Mouse (Mus musculus) liver, embryonic 13.5 days (tissue): ENCODE results near the gene Snd1. TPM values are rescaled to one million over a fixed set of nuclear protein-coding genes. Genes with fewer than 3 reads are reported as not detected.
"Not testable (repeated sequence)": the region's sequence is repeated elsewhere in the genome, so short reads cannot be mapped to it uniquely, and the experiment has no call there.

ENCODE experiments used
- ATAC-seq: fragments of 200-750 bp; cut with Nextera tagmentation; 2 replicates; pipeline ENCODE4 v1.8.0; 2017; ENCODE audit warnings: low read depth, mild to moderate bottlenecking, moderate number of reproducible peaks, moderate library complexity
- DNase-seq: peaks from one replicate; pipeline ENCODE4 v3.0.0; 2022
- H3K27ac ChIP-seq: fragments of 300-500 bp; sonication (generic); 2 replicates; pipeline ENCODE4 v1.5.1; 2015; ENCODE audit warnings: moderate library complexity, mild to moderate bottlenecking, inconsistent platforms
- H3K27me3 ChIP-seq: fragments of 300-500 bp; sonication (generic); 2 replicates; pipeline ENCODE4 v1.6.1; 2015; ENCODE audit warnings: mild to moderate bottlenecking, inconsistent platforms
- H3K36me3 ChIP-seq: fragments of 300-500 bp; sonication (generic); 2 replicates; pipeline ENCODE4 v1.6.1; 2015; ENCODE audit warnings: mild to moderate bottlenecking, inconsistent platforms
- H3K4me1 ChIP-seq: fragments of 300-500 bp; sonication (generic); replicated peaks from 2 replicates; pipeline ENCODE4 v1.6.1; 2015; ENCODE audit warnings: inconsistent platforms
- H3K4me2 ChIP-seq: fragments of 300-500 bp; sonication (generic); 2 replicates; pipeline ENCODE4 v1.6.1; 2015; ENCODE audit warnings: inconsistent platforms, mild to moderate bottlenecking, moderate library complexity
- H3K4me3 ChIP-seq: fragments of 300-500 bp; sonication (generic); replicated peaks from 2 replicates; pipeline ENCODE4 v1.5.1; 2015; ENCODE audit warnings: mild to moderate bottlenecking, inconsistent platforms
- H3K9ac ChIP-seq: fragments of 300-500 bp; sonication (generic); 2 replicates; pipeline ENCODE4 v1.6.1; 2015; ENCODE audit warnings: mild to moderate bottlenecking, inconsistent platforms
- H3K9me3 ChIP-seq: fragments of 300-500 bp; sonication (generic); replicated peaks from 2 replicates; pipeline ENCODE4 v1.6.1; 2016; ENCODE audit warnings: inconsistent platforms
- WGBS: fragments of 180-500 bp; shearing (Covaris S2); methylation state at CpG from one replicate; pipeline ENCODE4 v1.1.7; 2015; ENCODE audit not compliant: insufficient replicate concordance; 5-methylcytosine and 5-hydroxymethylcytosine counted together
- polyA plus RNA-seq: library from polyadenylated mRNA; unstranded; fragments of >200 nt; fragmentation: Nextera tagmentation; extraction: Ambion mirVana; gene quantifications from 2 replicates; pipeline ENCODE4 v1.2.1, GENCODE M21; 2015

Snd1 gene
- polyA plus RNA-seq, 1 experiment from 2014 or later, result 55.2 TPM

DNA sequence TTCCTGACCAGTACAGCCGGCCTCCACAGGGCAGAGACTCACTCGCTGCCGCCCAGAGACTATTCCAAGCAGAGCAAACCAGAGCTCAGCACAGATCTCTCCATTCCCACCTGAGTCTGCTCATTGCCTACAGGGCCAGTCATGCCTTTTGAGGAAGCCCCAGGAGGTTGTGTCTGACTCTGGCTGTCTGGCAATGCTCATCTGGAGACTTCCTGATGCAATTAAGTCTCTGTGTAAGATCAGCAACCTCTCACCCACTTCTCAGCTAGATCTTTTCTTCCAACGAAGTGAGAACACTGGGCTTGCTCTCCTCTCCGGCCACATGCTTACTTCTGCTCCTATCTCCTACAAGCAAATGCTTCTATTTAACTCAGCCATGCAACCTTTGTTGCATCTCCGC lies 444.4 kb downstream of the Snd1 start:
- DNase-seq (no peak), ATAC-seq (no peak)
- H3K27me3 ChIP-seq, result no peaks in the 10 kb centered on the region
- H3K4me2 ChIP-seq, result no peak overlapping the region
- no peak overlapping the region for H3K9ac ChIP-seq
- 0 out of 2 replicates have a peak, but pooled peaks cover 5% of the 10 kb centered on the region for H3K9me3 ChIP-seq
- WGBS, result 55% methylated on average over 6 of the region's 6 CpGs
- no peak overlapping the region for H3K4me3 ChIP-seq
- H3K4me1 ChIP-seq, result no peaks in the 10 kb centered on the region
- no peaks in the 10 kb centered on the region for H3K36me3 ChIP-seq
- no peak overlapping the region for H3K27ac ChIP-seq

DNA sequence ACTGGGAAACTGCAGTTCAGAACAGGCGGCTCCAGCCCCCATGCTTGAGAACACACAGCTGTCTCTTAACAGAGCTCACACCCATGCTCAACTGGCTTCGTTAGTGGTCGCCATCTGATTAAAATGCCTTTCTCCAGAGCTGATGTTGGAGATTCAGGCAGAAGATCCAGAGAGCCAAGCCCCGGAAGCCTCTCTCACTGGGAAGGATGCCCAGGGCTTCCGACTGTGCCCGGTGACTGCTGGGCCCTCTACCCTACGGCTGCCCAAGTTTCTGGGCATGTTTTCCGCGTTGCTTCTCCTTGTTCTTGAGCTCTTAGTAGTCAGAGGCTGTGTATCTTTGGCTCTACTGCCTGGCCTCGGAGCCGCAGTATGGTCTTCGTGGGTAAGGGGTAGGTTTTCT lies 447.4 kb downstream of the Snd1 start:
- no peaks in the 10 kb centered on the region for H3K36me3 ChIP-seq
- H3K9me3 ChIP-seq, result no peaks in the 10 kb centered on the region
- ATAC-seq (no peak), DNase-seq (no peak)
- H3K9ac ChIP-seq, result no peak overlapping the region
- H3K27ac ChIP-seq, result no peak overlapping the region
- no peak overlapping the region for H3K4me3 ChIP-seq
- H3K4me2 ChIP-seq, result no peak overlapping the region
- H3K4me1 ChIP-seq, result no peaks in the 10 kb centered on the region
- WGBS, result 76% methylated on average over 12 of the region's 12 CpGs
- H3K27me3 ChIP-seq, result no peaks in the 10 kb centered on the region

DNA sequence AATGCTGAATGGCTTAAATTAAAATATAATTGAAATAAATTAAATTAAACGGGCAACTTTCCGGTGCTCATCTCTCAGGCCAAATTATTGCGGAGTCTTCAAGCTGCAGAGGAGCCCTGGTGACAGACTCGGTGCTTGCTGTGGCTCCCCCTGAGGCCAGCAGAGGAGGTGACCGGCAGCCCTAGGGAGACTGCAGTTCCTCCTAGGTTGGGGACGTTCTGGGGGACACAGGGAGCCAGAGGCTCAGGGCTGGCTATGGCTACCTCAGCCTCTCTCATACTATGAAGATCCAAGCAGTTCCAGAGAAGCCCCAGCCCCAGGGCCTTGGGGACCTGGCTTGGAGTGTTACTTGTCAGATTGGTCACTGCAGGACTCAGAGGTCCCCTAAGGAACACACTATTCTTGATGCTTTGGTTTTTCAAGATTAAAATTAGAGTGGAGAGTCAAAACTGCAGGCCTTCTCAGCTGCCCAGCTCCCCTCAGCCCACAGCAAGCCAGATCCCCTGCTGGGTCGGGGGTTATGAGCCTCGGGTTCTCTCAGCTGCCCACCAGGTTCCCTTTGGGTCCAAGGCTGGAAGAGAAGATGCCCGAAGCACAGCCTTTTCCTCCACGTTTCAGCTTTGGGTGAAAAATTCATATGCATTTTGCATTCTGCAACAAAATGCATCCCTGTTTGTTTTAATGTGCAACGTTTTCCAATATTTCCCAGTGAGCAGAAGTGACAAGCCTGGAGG lies 448.3 kb downstream of the Snd1 start:
- Histone ChIP-seq H3K27ac (no peak overlapping the region), H3K4me3 (no peak overlapping the region), H3K9ac (no peak overlapping the region), H3K36me3 (no peaks in the 10 kb centered on the region), H3K27me3 (no peaks in the 10 kb centered on the region), H3K9me3 (no peaks in the 10 kb centered on the region), H3K4me1 (no peaks in the 10 kb centered on the region), H3K4me2 (no peak overlapping the region)
- DNase-seq (no peak), ATAC-seq (no peak)
- 66% methylated on average over 11 of the region's 11 CpGs for WGBS

DNA sequence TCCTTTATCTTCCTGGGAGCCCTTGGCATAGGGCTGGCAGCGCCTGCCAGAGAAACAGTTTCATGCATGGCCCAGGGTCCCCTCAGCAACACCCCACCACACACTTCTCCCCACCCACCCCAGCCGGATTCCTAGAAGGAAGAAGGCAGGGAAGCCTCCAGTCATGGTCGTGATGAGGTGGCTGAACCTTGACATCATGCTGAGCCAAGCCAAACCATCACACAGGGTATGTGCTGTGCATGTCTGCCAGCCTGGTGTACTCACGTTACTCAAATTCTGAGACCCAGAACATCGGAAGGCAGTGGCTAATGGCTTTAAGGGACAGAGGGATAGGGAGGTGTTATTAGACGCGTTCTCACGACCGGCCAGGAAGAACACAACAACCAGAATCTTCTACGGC lies 448.9 kb downstream of the Snd1 start:
- Histone ChIP-seq H3K4me3 (no peak overlapping the region), H3K4me1 (no peaks in the 10 kb centered on the region), H3K27me3 (no peaks in the 10 kb centered on the region), H3K36me3 (no peaks in the 10 kb centered on the region), H3K4me2 (no peak overlapping the region), H3K9ac (no peak overlapping the region), H3K9me3 (no peaks in the 10 kb centered on the region), H3K27ac (no peak overlapping the region)
- no peak for ATAC-seq
- no peak for DNase-seq
- 77% methylated on average over 10 of the region's 10 CpGs for WGBS

DNA sequence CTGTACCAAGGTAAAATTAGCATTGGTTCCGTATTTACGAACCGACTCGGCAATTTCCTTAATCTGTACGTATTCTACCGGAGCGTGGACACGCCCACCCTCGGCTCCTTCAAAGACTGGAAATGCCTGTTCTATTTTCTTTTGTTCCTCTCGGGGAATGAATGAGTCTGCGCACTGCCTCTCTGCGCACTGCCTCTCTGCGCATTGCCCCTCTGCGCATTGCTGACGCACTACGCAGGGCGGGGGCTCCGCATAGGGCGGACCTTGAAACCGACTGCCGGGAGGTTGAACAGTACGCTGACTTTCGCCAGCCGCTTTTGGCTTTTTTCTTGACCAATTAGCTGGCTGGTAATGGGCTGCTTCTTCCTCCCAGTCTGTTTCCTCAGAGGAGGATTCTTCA lies 453.0 kb downstream of the Snd1 start:
- not testable (repeated sequence) for H3K9ac ChIP-seq, ATAC-seq, H3K27ac ChIP-seq

DNA sequence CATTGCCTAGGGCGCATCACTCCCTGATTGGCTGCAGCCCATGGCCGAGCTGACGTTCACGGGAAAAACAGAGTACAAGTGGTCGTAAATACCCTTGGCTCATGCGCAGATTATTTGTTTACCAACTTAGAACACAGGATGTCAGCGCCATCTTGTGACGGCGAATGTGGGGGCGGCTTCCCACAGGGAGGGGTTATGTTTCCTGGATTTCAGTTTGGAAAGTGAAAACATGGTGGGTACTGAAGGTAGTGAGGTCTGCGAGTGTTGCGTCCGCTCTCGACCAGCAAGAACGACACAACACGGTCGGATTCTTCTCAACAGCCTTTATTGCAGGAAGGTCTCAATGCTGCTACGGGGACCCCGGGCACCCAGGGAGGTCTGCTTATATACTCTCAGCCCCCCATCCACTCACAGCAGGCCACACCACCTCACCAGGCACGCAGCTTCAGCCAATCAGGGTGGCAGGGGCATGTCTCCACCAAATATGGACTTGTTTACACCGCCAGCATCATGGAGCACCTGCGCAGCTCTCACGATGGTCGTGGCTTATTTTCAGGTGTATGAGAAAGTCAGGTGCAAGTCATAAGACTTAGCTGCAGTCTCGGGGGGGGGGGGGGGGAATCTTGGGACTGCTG lies 454.3 kb downstream of the Snd1 start:
- not testable (repeated sequence) for DNase-seq, H3K4me2 ChIP-seq, H3K9ac ChIP-seq, H3K36me3 ChIP-seq, H3K9me3 ChIP-seq, H3K27ac ChIP-seq, H3K4me1 ChIP-seq
- peak overlapping the region; percentile 27; the same call in 1 of the 2 replicates for H3K4me3 ChIP-seq
- 72% methylated on average over 20 of the region's 25 CpGs for WGBS
- peak; percentile 63; the same call in 1 of the 2 replicates for ATAC-seq
- H3K27me3 ChIP-seq, result peaks cover 11% of the 10 kb centered on the region

More for the DNA sequence above, 453.0 kb downstream of the Snd1 start:
- H3K4me1 ChIP-seq, DNase-seq, H3K9me3 ChIP-seq, H3K36me3 ChIP-seq, H3K4me3 ChIP-seq, H3K4me2 ChIP-seq: not testable (repeated sequence)
- WGBS, result 73% methylated on average over 13 of the region's 24 CpGs
- H3K27me3 ChIP-seq, result peaks cover 11% of the 10 kb centered on the region

DNA sequence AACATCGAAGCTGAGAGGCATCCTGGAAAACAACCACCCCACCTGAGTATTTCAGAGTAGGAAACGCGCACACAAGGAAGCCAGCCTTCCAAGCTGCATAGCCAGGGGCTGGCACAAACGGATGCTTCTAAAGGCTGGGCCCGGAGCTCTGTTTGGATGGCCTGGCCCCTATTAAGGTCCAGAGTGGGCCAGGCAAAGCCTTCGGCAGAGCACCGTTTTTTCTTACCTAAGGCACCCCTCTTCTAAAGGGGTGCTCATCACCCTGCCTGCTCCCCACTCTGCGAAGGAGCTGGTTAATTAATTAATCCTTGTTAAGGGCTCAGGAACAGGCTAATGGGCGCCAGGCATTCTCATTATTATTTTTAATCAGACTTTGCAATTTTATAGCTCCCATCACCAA lies 456.3 kb downstream of the Snd1 start:
- Histone ChIP-seq H3K36me3 (no peaks in the 10 kb centered on the region), H3K9me3 (no peaks in the 10 kb centered on the region), H3K4me3 (no peak overlapping the region), H3K27me3 (peaks cover 11% of the 10 kb centered on the region), H3K9ac (no peak overlapping the region), H3K4me1 (no peaks in the 10 kb centered on the region), H3K27ac (no peak overlapping the region), H3K4me2 (no peak overlapping the region)
- WGBS, result 52% methylated on average over 9 of the region's 9 CpGs
- DNase-seq (no peak), ATAC-seq (no peak)

DNA sequence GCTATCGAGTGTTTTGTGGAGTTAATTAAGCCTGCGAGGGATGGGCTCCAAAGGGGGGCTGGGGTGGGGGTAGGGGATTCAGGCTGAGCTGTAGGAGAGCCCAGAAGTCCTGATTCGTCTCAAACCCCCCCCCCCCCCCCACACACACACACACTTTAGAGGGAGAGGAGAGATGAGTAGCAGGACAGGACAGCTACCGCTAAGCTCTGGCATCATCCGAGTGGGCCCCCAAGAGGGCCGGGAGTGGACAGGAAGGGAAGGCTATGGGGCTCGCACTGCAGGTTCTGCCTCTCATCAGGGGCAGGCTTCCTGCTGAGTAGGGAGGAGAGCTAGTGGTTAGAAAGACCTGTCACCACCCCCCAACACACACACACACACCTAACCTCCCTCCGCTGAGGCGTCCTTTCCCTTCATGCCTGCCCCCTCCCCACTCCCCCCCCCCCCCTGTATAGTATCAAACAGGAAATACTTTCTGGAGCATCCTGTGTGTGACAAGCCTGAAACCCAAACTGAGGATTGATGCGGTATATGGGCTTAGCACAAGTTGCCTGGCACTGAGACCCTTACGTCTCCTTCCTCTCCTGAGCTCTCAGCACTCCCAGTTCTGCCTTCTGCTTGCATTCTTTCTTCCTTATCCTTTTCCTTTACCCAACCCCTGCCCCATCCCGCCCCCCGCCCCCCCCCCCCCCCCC lies 456.8 kb downstream of the Snd1 start:
- Histone ChIP-seq H3K27me3 (peaks cover 11% of the 10 kb centered on the region), H3K36me3 (no peaks in the 10 kb centered on the region), H3K4me1 (no peaks in the 10 kb centered on the region), H3K9me3 (no peaks in the 10 kb centered on the region), H3K9ac (no peak overlapping the region), H3K4me3 (no peak overlapping the region), H3K27ac (no peak overlapping the region), H3K4me2 (0 out of 2 replicates have a peak overlapping the region, but pooled peaks have one; percentile 26)
- 6% methylated on average over 8 of the region's 13 CpGs for WGBS
- DNase-seq, result no peak
- ATAC-seq, result 0 out of 2 replicates have a peak, but pooled peaks have one; percentile 15

DNA sequence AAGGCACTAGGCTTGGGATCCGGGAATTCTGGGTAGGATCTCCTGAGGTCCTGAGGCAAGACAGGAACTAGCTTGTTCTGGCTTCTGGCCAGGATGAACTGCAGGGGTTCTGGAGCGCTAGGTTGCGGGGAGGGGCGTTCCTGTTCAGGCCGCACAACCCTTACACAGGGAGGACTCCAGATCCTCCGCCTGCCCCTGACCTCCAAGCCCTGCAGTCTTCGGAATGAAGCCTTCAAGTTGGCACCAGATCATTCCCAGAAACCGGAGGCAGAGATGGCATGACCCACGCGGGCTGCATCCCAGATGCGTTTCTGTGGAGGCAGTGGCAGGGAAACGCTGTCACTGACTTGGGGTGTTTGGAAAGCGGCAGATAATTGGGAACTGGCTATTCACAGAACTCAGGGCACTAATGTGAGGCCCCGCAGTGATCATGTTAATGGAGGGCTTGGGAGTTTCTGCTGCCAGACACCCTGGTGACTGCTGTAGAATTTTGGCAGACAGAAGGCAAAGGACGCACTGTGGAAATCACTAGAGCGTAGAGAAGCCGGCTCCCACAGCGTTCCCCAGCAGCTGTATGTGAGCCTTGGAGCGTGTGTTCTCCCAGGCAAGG lies 457.5 kb downstream of the Snd1 start:
- ATAC-seq (no peak), DNase-seq (no peak)
- WGBS, result 15% methylated on average over 19 of the region's 19 CpGs
- Histone ChIP-seq H3K9ac (no peak overlapping the region), H3K27ac (no peak overlapping the region), H3K4me3 (no peak overlapping the region), H3K27me3 (peaks cover 11% of the 10 kb centered on the region), H3K4me2 (peak overlapping the region; percentile 26; the same call in 1 of the 2 replicates), H3K36me3 (no peaks in the 10 kb centered on the region), H3K4me1 (no peaks in the 10 kb centered on the region), H3K9me3 (no peaks in the 10 kb centered on the region)

DNA sequence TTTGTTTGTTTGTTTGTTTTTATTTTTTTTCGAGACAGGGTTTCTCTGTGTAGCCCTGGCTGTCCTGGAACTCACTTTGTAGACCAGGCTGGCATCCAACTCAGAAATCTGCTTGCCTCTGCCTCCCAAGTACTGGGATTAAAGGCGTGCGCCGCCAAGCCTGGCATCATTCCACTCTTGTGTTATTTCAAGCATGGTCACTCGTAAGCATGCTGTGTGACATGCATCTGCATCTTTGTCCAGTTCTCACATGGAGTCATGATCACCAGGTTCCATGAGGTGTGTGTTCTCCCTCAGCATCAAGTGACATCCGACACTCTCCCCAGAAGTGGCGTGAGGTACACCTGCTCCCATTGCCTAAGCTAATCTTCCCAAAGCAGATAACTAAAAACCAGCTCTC lies 460.8 kb downstream of the Snd1 start:
- Histone ChIP-seq H3K27ac (no peak overlapping the region), H3K4me2 (no peak overlapping the region), H3K27me3 (peaks cover 11% of the 10 kb centered on the region), H3K36me3 (no peaks in the 10 kb centered on the region), H3K4me3 (no peak overlapping the region), H3K4me1 (no peaks in the 10 kb centered on the region), H3K9ac (no peak overlapping the region), H3K9me3 (no peaks in the 10 kb centered on the region)
- 69% methylated on average over 7 of the region's 7 CpGs for WGBS
- ATAC-seq (no peak), DNase-seq (no peak)

DNA sequence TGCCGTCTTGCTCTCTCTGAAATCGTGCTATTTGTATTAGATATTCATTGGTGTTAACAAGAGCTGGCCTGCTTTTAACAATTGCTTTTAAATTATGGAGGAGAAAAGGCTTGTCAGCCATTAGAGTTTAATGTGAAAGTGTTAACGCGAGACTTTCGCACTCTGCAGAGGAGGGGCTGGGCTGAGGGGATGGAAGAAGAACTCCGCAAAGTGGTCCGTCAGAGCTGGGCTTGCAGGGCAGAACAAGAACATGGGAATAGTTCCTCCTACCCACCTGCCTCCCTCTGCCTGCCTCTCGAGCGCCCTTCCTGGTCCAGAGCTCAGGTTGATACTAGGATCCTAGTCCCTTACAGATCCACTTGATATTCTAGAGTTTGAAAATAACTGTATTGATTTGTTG lies 472.3 kb downstream of the Snd1 start:
- H3K9me3 ChIP-seq, result no peaks in the 10 kb centered on the region
- H3K27ac ChIP-seq, result no peak overlapping the region
- H3K4me2 ChIP-seq, result no peak overlapping the region
- no peaks in the 10 kb centered on the region for H3K36me3 ChIP-seq
- no peak for ATAC-seq
- H3K9ac ChIP-seq, result no peak overlapping the region
- no peak overlapping the region for H3K4me3 ChIP-seq
- H3K4me1 ChIP-seq, result no peaks in the 10 kb centered on the region
- no peaks in the 10 kb centered on the region for H3K27me3 ChIP-seq
- WGBS, result 57% methylated on average over 9 of the region's 9 CpGs
- DNase-seq, result no peak
